Mouse (Mus musculus): ENCODE data around the gene Ntn3.

- TF ChIP-seq CTCF (IDR thresholded peaks at IDR 0.05; ENCODE audit: borderline replicate concordance, extremely low read depth, insufficient read depth, insufficient read length) (no peak), POLR2A (IDR thresholded peaks at IDR 0.05; ENCODE audit: borderline replicate concordance, extremely low read depth, insufficient read depth, insufficient read length, poor library complexity, severe bottlenecking) (no peak)
Measured at GRCm38 (mm10) chr17:24170125-24170524, 39.2 kb downstream of the Ntn3 start.
